Mouse (Mus musculus) liver, postnatal 0 days (tissue): ENCODE measurements around the gene Slit3.

Experiments used
- CTCF ChIP-seq: sonication (generic); IDR thresholded peaks from 2 replicates; pipeline ENCODE4 v1.5.1; 2016; ENCODE audit warnings: antibody characterized with exemption, low read depth
- EP300 ChIP-seq: IDR thresholded peaks from 2 replicates; pipeline ENCODE4 v1.6.1; 2016; ENCODE audit warnings: antibody characterized with exemption, low read depth, mild to moderate bottlenecking

DNA sequence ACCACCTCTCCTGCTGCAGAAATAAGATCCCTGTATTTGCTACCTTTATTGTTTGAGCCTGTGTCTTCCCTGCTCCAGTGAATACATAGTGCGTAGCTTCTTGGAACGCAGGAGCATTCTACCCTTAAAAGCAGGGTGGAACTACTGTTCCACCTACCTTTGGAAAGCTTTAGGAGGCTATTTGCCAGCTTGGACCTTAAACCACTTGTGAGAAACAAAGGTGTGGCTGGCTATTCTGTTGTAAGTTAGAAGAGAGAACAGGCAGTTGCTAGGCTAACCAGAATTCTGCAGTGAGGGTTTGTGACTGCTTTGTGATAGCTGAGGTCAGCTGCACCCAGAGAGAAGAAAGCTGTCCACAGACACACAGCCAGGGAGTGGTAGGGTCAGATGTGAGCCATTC is 616.2 kb downstream of the Slit3 start:
- no peak for TF ChIP-seq CTCF
- no peak for TF ChIP-seq EP300
